In genomic region chr19:59649421-59649820, GRCm38 (mm10) we compare ENCODE assay signal across 17 mouse cellular contexts.
"Had no signal": no experiment of that assay in that cellular context is flagged by ENCODE, and none has a peak within 500 bp of the region (broad histone marks: within the 10 kb centered on the region; RNA-seq: fewer than 3 reads in every experiment).

No protein-coding gene starts in this region.

- H3K9me3 ChIP-seq: liver, embryonic 12.5 days; midbrain, embryonic 15.5 days; neural tube, embryonic 13.5 days; neural tube, embryonic 15.5 days had no signal

- H3K36me3 ChIP-seq: liver, embryonic 12.5 days; midbrain, embryonic 15.5 days; neural tube, embryonic 13.5 days; neural tube, embryonic 15.5 days had no signal

- DNase-seq: lung, adult 18-20 months; lung, embryonic 14.5 days; lung, postnatal 10 days; lung, postnatal 4 days; retina, postnatal 1 day; right cerebral cortex, adult 18-20 months; right cerebral cortex, postnatal 25 days; right cerebral cortex, postnatal 4 days; spleen, adult 18-20 months; thymus, adult 18-20 months; thymus, postnatal 36 days had no signal

- ATAC-seq: liver, embryonic 12.5 days; midbrain, embryonic 15.5 days had no signal

- H3K27ac ChIP-seq: liver, embryonic 12.5 days; liver, embryonic 14.5 days; midbrain, embryonic 15.5 days; neural tube, embryonic 13.5 days; neural tube, embryonic 15.5 days had no signal

- H3K4me1 ChIP-seq: liver, embryonic 12.5 days had no signal

- H3K9ac ChIP-seq: liver, embryonic 12.5 days; liver, embryonic 14.5 days; lung, embryonic 14.5 days; midbrain, embryonic 15.5 days; neural tube, embryonic 13.5 days; neural tube, embryonic 15.5 days had no signal

- H3K27me3 ChIP-seq: liver, embryonic 12.5 days; midbrain, embryonic 15.5 days; neural tube, embryonic 13.5 days; neural tube, embryonic 15.5 days had no signal

- H3K4me2 ChIP-seq: liver, embryonic 12.5 days; lung, embryonic 14.5 days; midbrain, embryonic 15.5 days; neural tube, embryonic 13.5 days; neural tube, embryonic 15.5 days had no signal

- H3K4me3 ChIP-seq: liver, embryonic 12.5 days; midbrain, embryonic 15.5 days; myocyte; neural tube, embryonic 13.5 days; neural tube, embryonic 15.5 days had no signal
